Mouse (Mus musculus) lung, postnatal 0 days (tissue): ENCODE data around the gene Coa3.

Experiments
- CTCF ChIP-seq: IDR thresholded peaks from 2 replicates; pipeline ENCODE4 v1.5.1; 2016; ENCODE audit warnings: antibody characterized with exemption, mild to moderate bottlenecking
- EP300 ChIP-seq: IDR thresholded peaks from 2 replicates; pipeline ENCODE4 v1.6.1; 2016; ENCODE audit warnings: antibody characterized with exemption, mild to moderate bottlenecking, control low read depth

GRCm38 (mm10) chr11:101311083-101311482 is 32.2 kb upstream of the Coa3 start:
- TF ChIP-seq CTCF (no peak), EP300 (no peak)
